Mouse (Mus musculus): ENCODE data around the gene Nwd1. TPM values are rescaled to one million over a fixed set of nuclear protein-coding genes. Genes with fewer than 3 reads are reported as not detected.

The Nwd1 gene
- total RNA-seq, 4 experiments from 2014 or later: 36.7 to 41.7 (median 39.7) TPM

DNA sequence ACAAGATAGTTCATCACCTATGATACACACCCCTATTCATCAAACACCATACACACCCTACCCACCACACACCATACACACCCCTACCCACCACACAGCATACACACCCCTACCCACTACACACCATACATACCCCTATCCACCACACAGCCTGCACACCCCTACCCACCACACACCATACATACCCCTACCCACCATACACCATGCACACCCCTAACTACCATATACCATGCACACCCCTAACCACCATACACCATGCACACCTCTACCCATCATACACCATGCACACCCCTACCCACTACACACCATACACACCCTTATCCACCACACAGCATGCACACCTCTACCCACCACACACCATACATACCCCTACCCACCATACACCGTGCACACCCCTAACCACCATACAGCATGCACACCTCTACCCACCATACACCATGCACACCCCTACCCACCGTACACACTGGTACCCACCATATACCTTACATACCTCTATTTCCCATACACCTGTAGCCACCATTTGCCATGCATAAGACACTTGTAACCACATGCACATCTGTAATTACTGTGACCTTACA is 51.9 kb downstream of the Nwd1 start:
- DNase-seq (ENCODE audit: low spot score in 2 of 2): no peak

DNA sequence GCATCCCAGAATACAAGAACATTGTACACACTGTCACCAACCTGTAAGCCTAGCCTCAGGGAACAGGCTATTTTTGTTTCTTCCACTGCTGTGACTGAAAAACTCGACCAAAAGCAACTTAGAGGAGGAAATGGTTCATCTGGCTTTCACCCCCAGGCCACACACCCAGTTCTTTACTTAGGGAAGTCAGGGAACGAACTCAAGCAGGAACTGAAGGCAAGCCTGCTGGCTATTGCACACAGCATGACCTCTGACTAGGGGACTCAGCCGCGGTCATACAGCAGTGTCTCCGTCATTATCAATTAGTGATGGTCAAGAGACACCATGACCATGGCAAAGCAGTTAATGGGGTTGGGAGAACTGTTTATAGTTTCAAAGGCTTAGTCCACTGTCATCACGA is 66.1 kb downstream of the Nwd1 start:
- DNase-seq (ENCODE audit: low spot score in 2 of 2): no peak

DNA sequence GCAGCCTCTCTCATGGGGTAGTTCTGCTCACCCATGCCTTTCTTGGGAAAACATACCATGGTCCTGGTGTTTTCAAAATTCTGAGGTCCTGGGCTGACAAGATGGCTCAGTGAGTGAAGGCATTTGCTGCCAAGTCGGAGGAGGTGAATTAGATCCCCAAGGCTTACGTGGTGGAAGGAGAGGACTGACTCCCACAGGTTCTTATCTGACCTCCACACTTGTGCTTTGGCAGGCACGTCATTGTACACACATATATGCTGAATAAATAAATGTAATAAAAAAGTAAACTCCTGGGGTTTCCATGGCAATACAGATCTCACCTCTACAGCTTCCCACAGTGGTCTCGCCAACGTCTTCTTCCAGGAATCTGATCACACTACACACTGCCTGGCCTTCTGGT is 70.1 kb downstream of the Nwd1 start:
- no peak for DNase-seq (ENCODE audit: low spot score in 2 of 2)

DNA sequence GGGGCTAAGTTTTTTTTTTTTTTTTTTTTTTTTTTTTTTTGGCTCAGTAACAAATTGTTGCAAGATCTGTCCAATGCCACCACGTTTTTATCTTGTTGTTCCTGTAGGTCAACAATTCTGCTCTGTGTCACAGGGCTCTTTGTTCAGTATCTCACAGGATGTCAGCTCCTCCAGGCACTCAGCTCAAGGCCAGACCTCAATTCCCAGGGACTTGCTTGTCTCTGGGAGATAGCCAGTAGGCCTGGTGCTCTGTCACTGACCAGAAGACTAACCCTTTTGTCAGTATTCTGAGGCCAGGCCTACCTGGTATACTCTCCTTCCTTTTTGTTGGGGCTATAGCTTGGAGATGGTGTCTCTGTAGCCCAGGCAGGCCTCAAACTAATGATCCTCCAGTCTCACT is 74.0 kb downstream of the Nwd1 start:
- no peak for DNase-seq (ENCODE audit: low spot score in 2 of 2)

DNA sequence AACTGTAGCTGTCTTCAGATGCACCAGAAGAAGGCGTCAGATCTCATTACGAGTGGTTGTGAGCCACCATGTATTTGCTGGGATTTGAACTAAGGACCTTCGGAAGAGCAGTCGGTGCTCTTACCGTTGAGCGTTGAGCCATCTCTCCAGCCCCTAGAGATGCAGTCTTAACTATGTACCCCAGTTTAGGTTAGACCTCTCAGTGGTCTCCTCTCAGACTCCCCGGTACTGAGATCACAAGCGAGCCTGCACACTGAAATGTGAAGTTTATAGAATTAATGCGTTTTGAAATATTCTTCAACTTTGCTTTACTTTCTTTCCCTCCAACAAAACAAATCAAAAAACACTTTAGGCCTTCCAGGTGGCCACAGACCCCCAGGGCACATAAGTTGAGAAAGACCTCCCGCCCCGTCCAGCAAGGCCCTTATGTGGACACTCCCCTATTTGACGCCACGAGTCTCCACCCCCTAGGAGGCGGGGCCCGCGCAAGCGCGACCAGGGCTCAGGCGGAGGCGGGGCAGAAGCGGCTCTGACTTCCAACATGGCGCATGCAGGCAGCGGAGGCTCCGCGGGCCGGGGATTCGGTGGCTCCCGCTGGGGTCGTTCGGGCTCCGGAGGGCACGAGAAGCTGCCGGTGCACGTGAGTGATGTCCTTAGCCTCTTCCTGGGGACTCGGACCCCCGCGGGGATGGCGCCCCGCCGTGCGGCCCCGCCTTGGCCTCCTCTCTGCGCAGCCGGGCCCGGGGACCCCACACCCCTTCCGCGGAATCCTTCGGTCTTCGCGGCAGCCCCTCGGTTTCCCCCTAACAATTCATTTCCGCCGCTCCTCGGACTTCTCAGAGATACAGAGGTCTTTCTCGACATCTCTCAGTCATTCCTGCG is 76.5 kb downstream of the Nwd1 start, which contains the start of gene Sin3b:
TSS of gene Sin3b (plus strand) at position 517 of the 882 bp plus-strand sequence.
- DNase-seq (ENCODE audit: low spot score in 2 of 2): peak; percentile 85 to 86

DNA sequence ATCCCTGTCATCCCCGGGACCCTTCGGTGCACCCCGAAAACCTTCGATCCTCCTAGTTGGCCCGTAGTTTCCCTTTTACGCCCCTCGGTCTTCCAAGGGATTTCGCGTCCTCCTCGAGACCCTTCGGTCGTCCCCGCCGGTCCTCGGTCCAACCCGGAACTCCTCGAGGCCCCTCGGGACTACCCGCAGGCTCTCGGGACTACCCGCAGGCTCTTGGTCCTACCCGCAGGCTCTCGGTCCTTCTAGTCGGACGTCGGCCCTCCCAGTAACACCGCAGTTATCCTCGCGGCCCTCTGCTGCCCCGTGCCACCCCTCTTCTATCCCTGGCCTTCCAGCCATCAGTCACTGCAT is 77.1 kb downstream of the Nwd1 start:
- peak in 1 of 2 experiments; percentile 8 for DNase-seq (ENCODE audit: low spot score in 2 of 2)

DNA sequence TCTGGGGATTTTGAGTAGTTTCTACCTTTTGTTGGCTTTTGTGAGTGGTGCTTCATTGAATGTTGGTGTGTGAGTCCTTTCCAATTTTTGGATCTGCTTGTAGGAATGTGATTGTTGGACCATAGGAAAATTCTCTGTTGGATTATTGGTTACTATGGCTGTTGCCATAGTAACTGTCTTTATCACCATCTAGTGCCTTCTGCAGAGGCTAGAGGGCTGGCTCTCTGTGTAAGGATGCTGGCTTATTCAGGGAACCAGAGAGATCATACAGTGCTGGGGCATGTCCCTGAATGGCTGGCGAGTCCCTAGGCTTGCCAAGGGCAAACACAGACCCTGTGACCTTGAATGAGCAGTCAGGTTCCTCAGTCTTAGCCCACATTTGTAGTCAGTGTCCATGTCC is 82.1 kb downstream of the Nwd1 start:
- DNase-seq (ENCODE audit: low spot score in 2 of 2): no peak

DNA sequence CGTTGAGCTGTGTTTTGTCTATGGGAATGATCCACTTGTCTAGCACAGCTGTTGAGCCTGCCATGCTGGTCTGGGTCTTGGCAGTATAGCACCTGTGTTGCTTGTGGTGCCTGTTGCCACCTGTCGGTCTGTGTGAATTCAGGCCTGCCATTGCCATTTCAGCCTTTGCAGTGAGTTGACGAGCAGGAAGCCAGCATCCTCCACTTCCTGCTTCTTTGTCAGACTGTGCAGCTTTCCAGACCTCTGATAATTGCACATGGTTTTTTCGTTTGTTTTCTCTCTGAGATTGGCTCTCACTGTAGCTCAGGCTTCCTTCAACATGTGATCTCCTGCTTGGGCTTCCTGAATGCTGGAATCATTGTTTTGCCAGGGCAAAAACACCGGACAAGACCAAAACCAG is 88.5 kb downstream of the Nwd1 start:
- DNase-seq (ENCODE audit: low spot score in 2 of 2): no peak

DNA sequence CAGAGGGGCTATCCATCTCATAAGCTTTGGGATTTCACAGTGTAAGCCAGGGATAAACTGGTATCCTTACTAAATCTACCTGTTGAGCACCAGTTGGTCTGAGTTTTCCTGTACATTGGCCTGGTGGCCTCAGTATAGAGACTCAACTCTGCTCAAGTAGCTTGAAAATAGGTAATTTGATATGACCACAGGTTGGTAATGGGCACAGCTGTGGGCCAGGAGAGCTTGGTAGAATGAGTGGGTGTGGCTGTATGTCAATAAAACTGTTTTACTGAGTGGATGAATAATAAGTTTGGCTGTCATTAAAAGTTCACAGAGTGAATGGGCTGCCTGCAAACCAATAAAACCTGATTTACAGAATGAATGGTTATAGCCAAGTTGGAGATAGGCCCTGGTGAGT is 90.4 kb downstream of the Nwd1 start:
- no peak for DNase-seq (ENCODE audit: low spot score in 2 of 2)

DNA sequence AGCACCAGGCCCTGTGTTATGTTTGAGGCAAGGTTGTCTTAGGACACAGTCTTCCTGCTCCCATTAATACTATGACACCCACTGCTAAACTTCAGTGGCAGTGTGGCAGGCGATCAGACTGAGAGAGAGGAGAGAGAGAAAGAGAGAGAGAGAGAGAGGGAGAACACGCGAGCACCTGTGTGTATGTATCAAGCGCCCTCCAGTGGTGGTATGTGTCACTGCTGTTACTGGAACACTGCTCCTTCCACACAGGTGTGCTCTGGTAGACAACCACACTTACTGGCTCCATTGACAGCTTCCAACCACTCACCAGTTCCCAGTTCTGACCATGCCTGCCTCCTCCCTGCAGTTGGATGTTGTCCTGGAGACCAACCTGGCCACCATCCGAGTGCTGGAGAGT is 99.5 kb downstream of the Nwd1 start:
- peak; percentile 34 to 35 for DNase-seq (ENCODE audit: low spot score in 2 of 2)

DNA sequence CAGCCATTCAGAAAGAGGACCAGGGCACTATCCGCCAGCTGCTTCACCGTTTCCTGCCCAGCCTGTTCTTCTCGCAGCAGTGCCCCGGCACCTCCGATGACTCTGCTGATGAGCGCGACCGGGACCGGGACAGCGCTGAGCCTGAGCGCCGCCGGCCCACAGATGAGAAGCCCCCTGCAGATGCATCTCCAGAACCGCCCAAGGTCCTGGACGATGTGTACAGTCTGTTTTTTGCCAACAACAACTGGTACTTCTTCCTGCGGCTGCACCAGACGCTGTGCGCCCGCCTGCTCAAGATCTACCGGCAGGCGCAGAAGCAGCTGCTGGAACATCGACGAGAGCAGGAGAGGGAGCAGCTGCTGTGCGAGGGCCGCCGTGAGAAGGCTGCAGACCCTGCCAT is 103.3 kb downstream of the Nwd1 start:
- no peak for DNase-seq (ENCODE audit: low spot score in 2 of 2)

DNA sequence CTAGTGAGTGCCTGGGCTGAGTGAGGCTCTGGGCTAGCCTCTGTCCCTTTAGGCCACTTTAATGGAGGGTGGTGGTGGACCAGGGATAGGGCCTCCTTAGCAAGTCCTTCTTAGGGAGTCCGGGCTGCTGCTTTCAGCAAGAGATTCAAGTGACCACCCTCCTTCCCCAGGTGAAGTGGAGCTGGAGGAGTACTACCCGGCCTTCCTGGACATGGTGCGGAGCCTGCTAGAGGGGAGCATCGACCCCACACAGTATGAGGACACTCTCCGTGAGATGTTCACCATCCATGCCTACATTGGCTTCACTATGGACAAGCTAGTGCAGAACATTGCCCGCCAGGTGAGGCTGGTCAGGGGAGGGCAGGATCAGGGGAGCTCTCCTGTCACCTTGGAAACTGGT is 103.8 kb downstream of the Nwd1 start:
- DNase-seq (ENCODE audit: low spot score in 2 of 2): no peak

DNA sequence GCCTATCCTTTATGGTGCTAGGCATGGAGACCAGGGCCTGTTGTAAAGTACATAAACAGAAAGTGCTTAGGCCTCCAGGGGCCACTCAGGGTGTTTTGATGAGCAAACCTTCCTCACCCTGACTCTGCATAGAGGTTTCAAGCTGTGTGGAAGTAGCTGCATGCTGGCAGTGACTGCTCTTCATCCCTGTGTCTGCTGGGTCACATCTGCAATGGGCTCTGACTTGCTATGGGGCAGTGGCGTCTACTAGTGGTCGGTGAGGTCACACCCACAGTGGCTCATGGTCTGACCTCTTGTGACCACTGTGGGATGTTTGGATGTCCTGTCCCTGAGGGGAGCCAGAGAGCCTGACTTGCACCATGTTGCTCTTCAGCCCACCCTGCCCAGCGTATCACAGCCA is 104.6 kb downstream of the Nwd1 start:
- DNase-seq (ENCODE audit: low spot score in 2 of 2): peak in 1 of 2 experiments; percentile 3

DNA sequence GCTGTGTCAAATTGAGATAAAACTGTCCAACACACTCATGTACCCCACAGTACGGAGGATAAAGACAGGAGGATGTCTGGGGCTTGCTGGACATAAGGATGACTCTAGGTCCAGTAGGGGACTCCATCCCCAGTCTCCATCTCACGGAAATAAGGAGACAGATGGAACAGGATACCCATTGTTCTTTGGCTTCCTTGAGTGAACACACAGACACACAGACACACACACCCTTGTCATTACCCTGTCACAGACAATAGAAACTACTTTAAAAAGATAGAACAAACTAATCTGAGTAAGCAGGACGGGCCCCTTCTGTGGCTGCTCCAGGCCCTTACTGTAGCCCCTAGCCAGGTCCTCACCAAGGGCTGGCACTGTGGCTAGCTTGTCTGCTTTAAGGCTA is 105.8 kb downstream of the Nwd1 start:
- no peak for DNase-seq (ENCODE audit: low spot score in 2 of 2)

DNA sequence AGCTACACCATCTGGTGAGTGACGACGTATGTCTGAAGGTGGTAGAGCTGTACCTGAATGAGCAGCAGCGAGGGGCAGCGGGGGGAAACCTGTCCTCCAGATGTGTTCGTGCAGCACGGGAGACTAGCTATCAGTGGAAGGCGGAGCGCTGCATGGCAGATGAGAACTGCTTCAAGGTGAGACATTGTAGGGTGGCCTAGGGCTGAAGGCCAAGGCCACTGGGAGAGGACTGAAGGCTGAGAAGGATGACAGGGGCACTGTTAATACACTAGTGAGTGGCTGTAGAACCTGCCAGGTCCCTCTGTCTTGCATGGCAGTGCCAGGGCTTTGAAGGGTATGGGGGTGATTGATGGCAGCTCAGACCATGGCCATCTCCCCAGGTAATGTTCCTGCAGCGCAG is 106.7 kb downstream of the Nwd1 start:
- peak in 1 of 2 experiments; percentile 3 for DNase-seq (ENCODE audit: low spot score in 2 of 2)

DNA sequence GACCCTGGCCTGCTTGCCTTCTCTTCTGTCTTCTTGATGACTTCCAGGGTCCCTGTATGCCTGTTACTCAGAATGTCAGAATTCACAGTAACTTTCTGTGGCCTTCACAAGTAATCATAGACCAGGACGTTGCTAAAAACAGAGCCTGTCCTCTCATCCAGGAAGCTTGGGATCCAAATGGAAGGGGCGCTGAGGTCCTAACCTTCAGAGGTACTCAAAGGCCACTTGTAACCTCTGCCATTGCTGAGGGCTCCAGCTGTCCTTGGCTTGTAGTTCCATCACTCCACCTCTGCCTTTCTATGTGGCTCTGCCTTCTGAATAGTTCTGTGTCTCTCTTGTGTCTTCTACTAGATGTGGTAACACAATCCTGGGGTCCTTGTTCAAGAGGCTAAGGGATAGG is 107.3 kb downstream of the Nwd1 start:
- DNase-seq (ENCODE audit: low spot score in 2 of 2): no peak

DNA sequence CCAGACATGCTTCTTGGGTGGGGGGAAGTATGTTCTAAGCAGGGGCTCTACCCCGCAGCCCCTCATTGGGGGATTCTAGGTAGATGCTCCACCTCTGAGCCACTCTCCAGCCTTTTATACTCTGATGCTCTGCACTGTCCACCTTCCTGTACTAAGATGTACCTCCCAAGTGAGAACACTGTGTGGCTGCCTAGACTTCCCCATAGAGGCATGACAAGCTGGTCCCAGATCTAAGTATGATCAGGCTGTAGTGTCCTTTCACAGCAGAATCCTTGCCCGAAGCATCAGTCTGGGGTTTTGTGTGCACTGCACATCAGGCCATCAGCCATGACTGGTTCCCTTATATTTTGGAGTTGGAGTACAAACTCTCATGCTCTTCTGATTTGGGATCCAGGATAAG is 109.5 kb downstream of the Nwd1 start:
- DNase-seq (ENCODE audit: low spot score in 2 of 2): no peak

DNA sequence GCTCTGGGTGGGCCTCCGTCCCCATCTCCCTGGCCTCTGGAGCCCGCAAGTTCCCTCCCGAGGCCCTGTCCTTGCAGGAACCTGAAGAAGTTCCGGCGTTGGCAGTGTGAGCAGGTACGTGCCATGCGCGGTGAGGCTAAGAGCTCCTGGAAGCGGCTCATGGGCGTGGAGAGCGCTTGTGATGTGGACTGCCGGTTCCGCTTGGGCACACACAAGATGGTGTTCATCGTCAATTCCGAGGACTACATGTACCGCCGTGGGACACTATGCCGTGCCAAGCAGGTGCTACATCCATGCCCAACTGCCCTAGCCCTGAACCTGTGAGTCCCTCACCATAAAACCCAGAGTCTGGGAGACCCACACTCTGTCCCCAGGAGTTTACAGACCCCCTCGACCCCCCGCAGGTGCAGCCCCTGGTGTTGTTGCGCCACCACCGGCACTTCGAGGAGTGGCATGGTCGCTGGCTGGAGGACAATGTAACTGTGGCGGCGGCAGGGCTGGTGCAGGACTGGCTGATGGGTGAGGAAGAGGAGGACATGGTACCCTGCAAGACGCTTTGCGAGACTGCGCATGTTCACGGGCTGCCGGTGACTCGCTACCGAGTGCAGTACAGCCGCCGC is 110.4 kb downstream of the Nwd1 start:
- DNase-seq (ENCODE audit: low spot score in 2 of 2): no peak

DNA sequence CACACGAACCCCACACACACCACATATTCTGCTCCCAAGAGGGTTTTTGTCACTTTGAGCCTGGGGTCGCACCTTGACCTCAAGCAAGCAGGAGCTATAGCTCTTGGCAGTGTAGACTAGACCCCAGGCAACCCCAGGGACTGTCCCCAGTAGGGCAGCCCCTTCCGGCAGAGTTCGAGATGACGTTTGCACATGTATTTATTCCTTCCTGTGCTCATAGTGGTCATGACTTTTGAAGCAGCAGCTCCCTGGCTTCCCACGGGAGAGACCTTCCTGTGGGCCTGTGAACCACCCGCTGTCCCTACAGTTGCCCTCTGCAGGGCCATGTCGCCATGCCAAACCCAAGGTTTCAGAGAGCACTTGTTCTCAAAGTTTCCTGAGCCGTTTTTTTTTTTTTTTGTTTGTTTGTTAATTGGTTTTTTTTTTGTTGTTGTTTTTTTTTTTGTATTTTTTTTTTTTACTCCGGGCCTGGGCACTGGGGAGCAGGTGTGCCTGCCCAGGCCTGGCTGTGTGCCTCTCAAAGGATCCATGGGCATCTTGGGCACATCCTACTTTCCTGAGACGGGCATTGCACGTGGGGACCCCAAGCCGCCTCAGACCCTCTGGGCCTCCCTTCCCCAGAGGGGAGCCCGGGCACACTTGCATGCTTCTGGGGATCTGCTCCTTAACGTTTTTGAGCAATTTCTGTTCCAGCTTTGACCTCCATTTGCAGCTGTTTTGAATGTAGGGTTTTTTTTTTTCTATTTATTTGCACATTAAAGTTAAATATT is 111.1 kb downstream of the Nwd1 start:
- DNase-seq (ENCODE audit: low spot score in 2 of 2): no peak

DNA sequence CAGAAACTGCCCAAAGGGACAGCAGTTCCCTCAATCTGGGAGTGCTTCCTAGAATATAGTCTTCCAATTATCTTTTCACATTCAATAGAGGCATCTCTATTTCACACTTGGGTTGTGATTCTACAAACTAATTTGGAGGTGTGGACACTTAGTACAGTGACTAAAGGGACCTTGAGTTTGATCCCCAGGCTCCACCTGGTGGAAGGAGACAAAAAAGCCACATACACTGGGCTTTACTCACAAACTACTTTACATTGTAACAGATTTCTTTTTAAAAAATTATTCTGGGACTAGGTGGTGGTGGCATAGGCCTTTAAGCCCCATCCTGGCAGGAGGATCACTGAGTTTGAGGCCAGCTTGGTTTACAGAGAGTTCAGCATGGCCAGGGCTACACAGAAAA is 111.8 kb downstream of the Nwd1 start:
- DNase-seq (ENCODE audit: low spot score in 2 of 2): no peak

DNA sequence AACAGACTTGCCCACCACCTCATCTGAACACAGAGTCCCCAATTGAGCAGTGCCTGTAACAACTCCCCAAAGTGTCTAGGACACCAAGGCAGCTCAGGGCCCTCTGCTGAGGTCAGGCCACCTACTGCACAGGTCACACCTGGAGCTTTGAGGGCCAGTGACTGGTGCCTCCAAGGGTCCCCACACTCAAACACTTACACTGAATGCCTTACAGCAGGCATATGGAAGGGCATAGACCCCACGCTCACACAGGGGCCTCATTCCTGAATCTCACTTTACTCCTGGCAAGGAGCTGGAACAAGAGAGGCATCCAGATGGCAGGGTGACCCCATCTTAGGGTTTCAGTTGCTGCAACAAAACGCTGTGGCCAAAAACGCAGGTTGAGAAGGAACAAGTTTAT is 113.7 kb downstream of the Nwd1 start:
- no peak for DNase-seq (ENCODE audit: low spot score in 2 of 2)
